Mouse (Mus musculus): ENCODE measurements around the gene Rbp4. TPM values are rescaled to one million over a fixed set of nuclear protein-coding genes. Genes with fewer than 3 reads are reported as not detected.

The Rbp4 gene
- total and polyA plus RNA-seq, 2 experiments from 2014 or later, result 0.48 to 4.4 TPM

- 62% methylated on average over 4 of the region's 4 CpGs for WGBS
- H3K9ac ChIP-seq, result no peak overlapping the region
- DNase-seq (no peak), ATAC-seq (no peak)
- H3K36me3 ChIP-seq (ENCODE audit: insufficient read depth), result no peaks in the 10 kb centered on the region
- no peaks in the 10 kb centered on the region for H3K4me1 ChIP-seq (ENCODE audit: insufficient read depth)
- H3K4me2 ChIP-seq (ENCODE audit: low read depth), result no peak overlapping the region
- H3K9me3 ChIP-seq (ENCODE audit: low read length), result no peaks in the 10 kb centered on the region
- no peak overlapping the region for H3K27ac ChIP-seq (ENCODE audit: low read depth, low read length)
- no peaks in the 10 kb centered on the region for H3K27me3 ChIP-seq (ENCODE audit: insufficient read depth, low read length)
- TF ChIP-seq CTCF (IDR thresholded peaks at IDR 0.05; ENCODE audit: low read depth), result no peak
- H3K4me3 ChIP-seq (ENCODE audit: low read depth, low read length), result no peak overlapping the region
Observed at GRCm38 (mm10) chr19:38112575-38112974, 12.5 kb downstream of the Rbp4 start.

GRCm38 (mm10) chr19:38111056-38111455 lies 14.0 kb downstream of the Rbp4 start:
- Histone ChIP-seq H3K27ac (ENCODE audit: low read depth, low read length) (no peak overlapping the region), H3K9me3 (ENCODE audit: low read length) (no peaks in the 10 kb centered on the region), H3K9ac (no peak overlapping the region), H3K4me2 (ENCODE audit: low read depth) (no peak overlapping the region), H3K4me3 (ENCODE audit: low read depth, low read length) (no peak overlapping the region), H3K36me3 (ENCODE audit: insufficient read depth) (no peaks in the 10 kb centered on the region), H3K27me3 (ENCODE audit: insufficient read depth, low read length) (no peaks in the 10 kb centered on the region), H3K4me1 (ENCODE audit: insufficient read depth) (no peaks in the 10 kb centered on the region)
- ATAC-seq, result no peak
- no peak for TF ChIP-seq CTCF (IDR thresholded peaks at IDR 0.05; ENCODE audit: low read depth)
- DNase-seq, result no peak
- WGBS, result 88% methylated on average over 8 of the region's 8 CpGs

- no peak for ATAC-seq
- TF ChIP-seq CTCF (IDR thresholded peaks at IDR 0.05; ENCODE audit: low read depth), result no peak
- no peak overlapping the region for H3K4me2 ChIP-seq (ENCODE audit: low read depth)
- no peak overlapping the region for H3K9ac ChIP-seq
- no peak overlapping the region for H3K27ac ChIP-seq (ENCODE audit: low read depth, low read length)
- no peaks in the 10 kb centered on the region for H3K9me3 ChIP-seq (ENCODE audit: low read length)
- DNase-seq, result no peak
- 94% methylated on average over 15 of the region's 15 CpGs for WGBS
- H3K4me3 ChIP-seq (ENCODE audit: low read depth, low read length), result no peak overlapping the region
- no peaks in the 10 kb centered on the region for H3K4me1 ChIP-seq (ENCODE audit: insufficient read depth)
- H3K36me3 ChIP-seq (ENCODE audit: insufficient read depth), result no peaks in the 10 kb centered on the region
- no peaks in the 10 kb centered on the region for H3K27me3 ChIP-seq (ENCODE audit: insufficient read depth, low read length)
Observed at GRCm38 (mm10) chr19:38109506-38110242, 15.4 kb downstream of the Rbp4 start.

- WGBS, result 92% methylated on average over 4 of the region's 4 CpGs
- Histone ChIP-seq H3K4me1 (ENCODE audit: insufficient read depth) (no peaks in the 10 kb centered on the region), H3K36me3 (ENCODE audit: insufficient read depth) (no peaks in the 10 kb centered on the region), H3K27me3 (ENCODE audit: insufficient read depth, low read length) (no peaks in the 10 kb centered on the region), H3K9me3 (ENCODE audit: low read length) (no peaks in the 10 kb centered on the region), H3K4me3 (ENCODE audit: low read depth, low read length) (no peak overlapping the region), H3K4me2 (ENCODE audit: low read depth) (no peak overlapping the region), H3K27ac (ENCODE audit: low read depth, low read length) (no peak overlapping the region), H3K9ac (no peak overlapping the region)
- no peak for TF ChIP-seq CTCF (IDR thresholded peaks at IDR 0.05; ENCODE audit: low read depth)
- DNase-seq (no peak), ATAC-seq (no peak)
Observed at GRCm38 (mm10) chr19:38107871-38108270, 17.2 kb downstream of the Rbp4 start.

- no peak within 1 kb of the TSS for H3K27ac ChIP-seq (ENCODE audit: low read depth, low read length)
- ATAC-seq (peak; percentile 58), DNase-seq (peak; percentile 22)
- under 1% methylated on average over 74 of the region's 77 CpGs for WGBS
- TF ChIP-seq CTCF (IDR thresholded peaks at IDR 0.05; ENCODE audit: low read depth), result no peak
- H3K9ac ChIP-seq, result 0 out of 2 replicates have a peak within 1 kb of the TSS, but pooled peaks have one; percentile 25
- H3K36me3 ChIP-seq (ENCODE audit: insufficient read depth), result no peaks in the 10 kb centered on the region
- H3K4me3 ChIP-seq (ENCODE audit: low read depth, low read length), result peak within 1 kb of the TSS; percentile 36
- H3K4me1 ChIP-seq (ENCODE audit: insufficient read depth), result no peaks in the 10 kb centered on the region
- H3K27me3 ChIP-seq (ENCODE audit: insufficient read depth, low read length), result peaks cover 38% of the 10 kb centered on the region
- H3K4me2 ChIP-seq (ENCODE audit: low read depth), result peak within 1 kb of the TSS; percentile 55
- H3K9me3 ChIP-seq (ENCODE audit: low read length), result no peaks in the 10 kb centered on the region
Observed at GRCm38 (mm10) chr19:38096858-38097758, 28.0 kb downstream of the Rbp4 start, which contains the start of gene Ffar4. Gene Ffar4, plus strand, starts transcription at chr19:38097071.

- WGBS, result 13% methylated on average over 4 of the region's 4 CpGs
- no peak overlapping the region for H3K4me3 ChIP-seq (ENCODE audit: low read depth, low read length)
- no peak for ATAC-seq
- no peaks in the 10 kb centered on the region for H3K4me1 ChIP-seq (ENCODE audit: insufficient read depth)
- H3K36me3 ChIP-seq (ENCODE audit: insufficient read depth), result no peaks in the 10 kb centered on the region
- H3K9ac ChIP-seq, result no peak overlapping the region
- no peaks in the 10 kb centered on the region for H3K9me3 ChIP-seq (ENCODE audit: low read length)
- no peak for TF ChIP-seq CTCF (IDR thresholded peaks at IDR 0.05; ENCODE audit: low read depth)
- DNase-seq, result no peak
- no peak overlapping the region for H3K27ac ChIP-seq (ENCODE audit: low read depth, low read length)
- H3K27me3 ChIP-seq (ENCODE audit: insufficient read depth, low read length), result peaks cover 38% of the 10 kb centered on the region
- no peak overlapping the region for H3K4me2 ChIP-seq (ENCODE audit: low read depth)
Observed at GRCm38 (mm10) chr19:38096231-38096630, 28.9 kb downstream of the Rbp4 start.

- no peak overlapping the region for H3K27ac ChIP-seq (ENCODE audit: low read depth, low read length)
- no peak for ATAC-seq
Observed at GRCm38 (mm10) chr19:38091512-38091985, 33.5 kb downstream of the Rbp4 start.

More at GRCm38 (mm10) chr19:38091512-38091985, 33.5 kb downstream of the Rbp4 start:
- no peak for TF ChIP-seq CTCF (IDR thresholded peaks at IDR 0.05; ENCODE audit: low read depth)
- no peak overlapping the region for H3K4me3 ChIP-seq (ENCODE audit: low read depth, low read length)
- no peaks in the 10 kb centered on the region for H3K9me3 ChIP-seq (ENCODE audit: low read length)
- H3K27me3 ChIP-seq (ENCODE audit: insufficient read depth, low read length), result peaks cover 13% of the 10 kb centered on the region
- no peak overlapping the region for H3K9ac ChIP-seq
- H3K36me3 ChIP-seq (ENCODE audit: insufficient read depth), result no peaks in the 10 kb centered on the region
- 64% methylated on average over 4 of the region's 4 CpGs for WGBS
- H3K4me2 ChIP-seq (ENCODE audit: low read depth), result no peak overlapping the region
- H3K4me1 ChIP-seq (ENCODE audit: insufficient read depth), result no peaks in the 10 kb centered on the region
- DNase-seq, result no peak

Data from forebrain, postnatal 0 days (tissue).